Mouse (Mus musculus) hindbrain, embryonic 16.5 days (tissue): ENCODE measurements around the gene Tspear. TPM values are rescaled to one million over a fixed set of nuclear protein-coding genes. Genes with fewer than 3 reads are reported as not detected.
A peak's percentile ranks its signal among the peaks of the same experiment; 100 is the strongest.

Experiments used
- ATAC-seq: fragments of 200-750 bp; cut with Nextera tagmentation; 2 replicates; pipeline ENCODE4 v1.8.0; 2017; ENCODE audit warnings: moderate TSS enrichment, moderate library complexity
- H3K27ac ChIP-seq: fragments of 300-500 bp; sonication (generic); 2 replicates; pipeline ENCODE4 v1.5.1; 2014; ENCODE audit warnings: low read depth, mild to moderate bottlenecking, control low read depth, low read length, moderate library complexity
- H3K27me3 ChIP-seq: fragments of 300-500 bp; sonication (generic); replicated peaks from 2 replicates; pipeline ENCODE4 v1.6.1; 2014; ENCODE audit warnings: low read length; ENCODE audit not compliant: control insufficient read depth, insufficient read depth
- H3K36me3 ChIP-seq: fragments of 300-500 bp; sonication (generic); 2 replicates; pipeline ENCODE4 v1.6.1; 2014; ENCODE audit warnings: mild to moderate bottlenecking, low read length, moderate library complexity, mixed read lengths; ENCODE audit not compliant: control insufficient read depth, insufficient read depth
- H3K4me1 ChIP-seq: fragments of 300-500 bp; sonication (generic); 2 replicates; pipeline ENCODE4 v1.6.1; 2014; ENCODE audit warnings: low read depth, low read length; ENCODE audit not compliant: control insufficient read depth, insufficient read depth
- H3K4me2 ChIP-seq: fragments of 300-500 bp; sonication (generic); 2 replicates; pipeline ENCODE4 v1.6.1; 2014; ENCODE audit warnings: mild to moderate bottlenecking, low read length, control low read depth, moderate library complexity
- H3K4me3 ChIP-seq: fragments of 300-500 bp; sonication (generic); 2 replicates; pipeline ENCODE4 v1.5.1; 2014; ENCODE audit warnings: mild to moderate bottlenecking, low read length, control low read depth, moderate library complexity
- H3K9ac ChIP-seq: fragments of 300-500 bp; sonication (generic); 2 replicates; pipeline ENCODE4 v1.6.1; 2014; ENCODE audit warnings: low read depth, mild to moderate bottlenecking, control low read depth, low read length, moderate library complexity
- H3K9me3 ChIP-seq: fragments of 300-500 bp; sonication (generic); 2 replicates; pipeline ENCODE4 v1.6.1; 2014; ENCODE audit warnings: mild to moderate bottlenecking, low read length, moderate library complexity; ENCODE audit not compliant: control insufficient read depth
- WGBS: fragments of 180-500 bp; shearing (Covaris S2); extraction: QIAGEN DNeasy Blood & Tissue Kit; methylation state at CpG from one replicate; pipeline ENCODE4 v1.1.7; 2014; 5-methylcytosine and 5-hydroxymethylcytosine counted together
- polyA plus RNA-seq: library from polyadenylated mRNA; unstranded; fragments of >200 nt; fragmentation: Nextera tagmentation; extraction: Ambion mirVana; gene quantifications from 2 replicates; pipeline ENCODE4 v1.2.1, GENCODE M21; 2015

Gene Tspear
- polyA plus RNA-seq, 1 experiment from 2014 or later: 1.6 TPM

GRCm38 (mm10) chr10:77900126-77900525 lies 213.8 kb downstream of the Tspear start:
- Histone ChIP-seq H3K4me1 (peaks cover 12% of the 10 kb centered on the region; the same call in 1 of the 2 replicates), H3K9me3 (no peaks in the 10 kb centered on the region), H3K4me3 (no peak overlapping the region), H3K27ac (no peak overlapping the region), H3K9ac (no peak overlapping the region; the same call in 1 of the 2 replicates), H3K4me2 (no peak overlapping the region), H3K36me3 (0 out of 2 replicates have a peak, but pooled peaks cover 2% of the 10 kb centered on the region), H3K27me3 (no peaks in the 10 kb centered on the region)
- ATAC-seq: no peak
- 77% methylated on average over 7 of the region's 7 CpGs for WGBS

GRCm38 (mm10) chr10:77900903-77901818 lies 214.8 kb downstream of the Tspear start:
- peak overlapping the region; percentile 78 for H3K4me2 ChIP-seq
- no peaks in the 10 kb centered on the region for H3K9me3 ChIP-seq
- WGBS: 78% methylated on average over 27 of the region's 27 CpGs
- peak overlapping the region; percentile 76; the same call in 1 of the 2 replicates for H3K9ac ChIP-seq
- ATAC-seq: no peak
- H3K27me3 ChIP-seq: no peaks in the 10 kb centered on the region
- peaks cover 12% of the 10 kb centered on the region; the same call in 1 of the 2 replicates for H3K4me1 ChIP-seq
- H3K36me3 ChIP-seq: 0 out of 2 replicates have a peak, but pooled peaks cover 2% of the 10 kb centered on the region
- H3K27ac ChIP-seq: peak overlapping the region; percentile 61; the same call in 1 of the 2 replicates
- peak overlapping the region; percentile 60 for H3K4me3 ChIP-seq

GRCm38 (mm10) chr10:77901871-77902210 lies 215.5 kb downstream of the Tspear start:
- ATAC-seq: peak; percentile 37
- H3K4me1 ChIP-seq: peaks cover 12% of the 10 kb centered on the region; the same call in 1 of the 2 replicates
- peak overlapping the region; percentile 76 for H3K9ac ChIP-seq
- H3K36me3 ChIP-seq: 0 out of 2 replicates have a peak, but pooled peaks cover 2% of the 10 kb centered on the region
- no peaks in the 10 kb centered on the region for H3K9me3 ChIP-seq
- 2% methylated on average over 14 of the region's 14 CpGs for WGBS
- peak overlapping the region; percentile 61 for H3K27ac ChIP-seq
- H3K4me2 ChIP-seq: peak overlapping the region; percentile 78
- no peaks in the 10 kb centered on the region for H3K27me3 ChIP-seq
- H3K4me3 ChIP-seq: peak overlapping the region; percentile 60

- Histone ChIP-seq H3K4me2 (peak within 1 kb of the TSS; percentile 78), H3K36me3 (0 out of 2 replicates have a peak, but pooled peaks cover 2% of the 10 kb centered on the region), H3K9me3 (no peaks in the 10 kb centered on the region), H3K9ac (peak within 1 kb of the TSS; percentile 76), H3K27me3 (no peaks in the 10 kb centered on the region), H3K4me3 (peak within 1 kb of the TSS; percentile 60), H3K4me1 (peaks cover 12% of the 10 kb centered on the region; the same call in 1 of the 2 replicates), H3K27ac (peak within 1 kb of the TSS; percentile 61)
- peak; percentile 82 for ATAC-seq
- 2% methylated on average over 33 of the region's 46 CpGs for WGBS
Measured at GRCm38 (mm10) chr10:77902211-77902893, 216.0 kb downstream of the Tspear start, which contains the start of gene Lrrc3. Gene Lrrc3 (minus strand): TSS chr10:77902536.

- peak; percentile 92 for ATAC-seq
- 5% methylated on average over 32 of the region's 35 CpGs for WGBS
- peak overlapping the region; percentile 61 for H3K27ac ChIP-seq
- peak overlapping the region; percentile 78 for H3K4me2 ChIP-seq
- H3K36me3 ChIP-seq: 0 out of 2 replicates have a peak, but pooled peaks cover 2% of the 10 kb centered on the region
- H3K9ac ChIP-seq: peak overlapping the region; percentile 76
- H3K27me3 ChIP-seq: no peaks in the 10 kb centered on the region
- H3K4me1 ChIP-seq: peaks cover 12% of the 10 kb centered on the region; the same call in 1 of the 2 replicates
- peak overlapping the region; percentile 60 for H3K4me3 ChIP-seq
- no peaks in the 10 kb centered on the region for H3K9me3 ChIP-seq
Measured at GRCm38 (mm10) chr10:77902894-77903715, 216.7 kb downstream of the Tspear start.

GRCm38 (mm10) chr10:77912605-77913004 lies 226.2 kb downstream of the Tspear start:
- no peak overlapping the region for H3K4me3 ChIP-seq
- H3K4me1 ChIP-seq: no peaks in the 10 kb centered on the region
- H3K9me3 ChIP-seq: no peaks in the 10 kb centered on the region
- no peaks in the 10 kb centered on the region for H3K36me3 ChIP-seq
- ATAC-seq: no peak
- no peaks in the 10 kb centered on the region for H3K27me3 ChIP-seq
- H3K4me2 ChIP-seq: no peak overlapping the region
- no peak overlapping the region for H3K9ac ChIP-seq
- no peak overlapping the region for H3K27ac ChIP-seq
- WGBS: 53% methylated on average over 7 of the region's 7 CpGs

- WGBS: 80% methylated on average over 4 of the region's 4 CpGs
- no peaks in the 10 kb centered on the region for H3K36me3 ChIP-seq
- no peaks in the 10 kb centered on the region for H3K27me3 ChIP-seq
- H3K9ac ChIP-seq: no peak overlapping the region
- H3K4me3 ChIP-seq: no peak overlapping the region
- no peak for ATAC-seq
- H3K27ac ChIP-seq: no peak overlapping the region
- no peak overlapping the region for H3K4me2 ChIP-seq
- no peaks in the 10 kb centered on the region for H3K9me3 ChIP-seq
- H3K4me1 ChIP-seq: no peaks in the 10 kb centered on the region
Measured at GRCm38 (mm10) chr10:77913292-77913691, 226.9 kb downstream of the Tspear start.

- WGBS: 59% methylated on average over 8 of the region's 8 CpGs
- H3K9ac ChIP-seq: no peak overlapping the region
- no peak overlapping the region for H3K27ac ChIP-seq
- no peak for ATAC-seq
- no peaks in the 10 kb centered on the region for H3K27me3 ChIP-seq
- no peaks in the 10 kb centered on the region for H3K36me3 ChIP-seq
- H3K9me3 ChIP-seq: no peaks in the 10 kb centered on the region
- H3K4me3 ChIP-seq: no peak overlapping the region
- no peak overlapping the region for H3K4me2 ChIP-seq
- no peaks in the 10 kb centered on the region for H3K4me1 ChIP-seq
Measured at GRCm38 (mm10) chr10:77916636-77917335, 230.4 kb downstream of the Tspear start.
